Mouse (Mus musculus) hindbrain, embryonic 10.5 days (tissue): Measurements from ENCODE around the gene Arhgef3. TPM values are rescaled to one million over a fixed set of nuclear protein-coding genes. Genes with fewer than 3 reads are reported as not detected.

ENCODE experiments used
- DNase-seq: peaks from one replicate; pipeline ENCODE4 v3.0.0-alpha.2; 2017; ENCODE audit warnings: low spot score
- H3K27ac ChIP-seq: fragments of 300-500 bp; sonication (generic); 2 replicates; pipeline ENCODE4 v1.5.1; 2016; ENCODE audit warnings: mild to moderate bottlenecking, moderate library complexity
- H3K27me3 ChIP-seq: fragments of 300-500 bp; sonication (generic); 2 replicates; pipeline ENCODE4 v1.6.1; 2016; ENCODE audit warnings: mild to moderate bottlenecking; ENCODE audit not compliant: poor library complexity, insufficient read depth, severe bottlenecking
- H3K36me3 ChIP-seq: fragments of 300-500 bp; sonication (generic); 2 replicates; pipeline ENCODE4 v1.6.1; 2016; ENCODE audit warnings: mild to moderate bottlenecking, moderate library complexity
- H3K4me1 ChIP-seq: fragments of 300-500 bp; sonication (generic); replicated peaks from 2 replicates; pipeline ENCODE4 v1.6.1; 2016; ENCODE audit warnings: mild to moderate bottlenecking
- H3K4me3 ChIP-seq: fragments of 300-500 bp; sonication (generic); 2 replicates; pipeline ENCODE4 v1.5.1; 2016; ENCODE audit warnings: mild to moderate bottlenecking, moderate library complexity
- H3K9me3 ChIP-seq: fragments of 300-500 bp; sonication (generic); 2 replicates; pipeline ENCODE4 v1.6.1; 2016; ENCODE audit warnings: mild to moderate bottlenecking, moderate library complexity
- WGBS: fragments of 180-500 bp; shearing (Covaris S2); methylation state at CpG from one replicate; pipeline ENCODE4 v1.1.7; 2016; 5-methylcytosine and 5-hydroxymethylcytosine counted together
- polyA plus RNA-seq: library from polyadenylated mRNA; unstranded; fragments of >200 nt; fragmentation: Nextera tagmentation; extraction: Ambion mirVana; gene quantifications from 2 replicates; pipeline ENCODE4 v1.2.1, GENCODE M21; 2016

Gene Arhgef3
- polyA plus RNA-seq, 1 experiment from 2014 or later = 3.6 TPM

DNA sequence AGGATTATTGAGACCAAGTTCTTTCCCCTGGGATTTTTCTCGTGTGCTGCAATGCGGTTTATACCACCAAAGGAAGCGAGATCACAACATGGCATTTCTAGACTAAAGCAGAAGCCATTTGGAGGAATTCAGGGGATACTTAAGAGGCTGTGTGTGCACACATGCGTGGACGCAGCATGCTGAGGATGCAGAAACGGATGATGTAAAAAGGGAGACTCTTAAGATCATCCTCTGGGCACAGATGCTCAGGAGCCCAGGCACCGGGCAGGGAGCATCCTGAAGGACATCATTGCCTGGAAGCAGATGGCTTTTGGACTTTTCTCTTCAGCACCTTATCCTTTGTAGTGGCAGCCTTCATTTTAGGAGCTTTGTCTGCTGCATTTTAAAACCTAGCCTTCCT, 246.2 kb downstream of the Arhgef3 start:
- WGBS = 77% methylated on average over 7 of the region's 7 CpGs
- Histone ChIP-seq H3K9me3 (no peaks in the 10 kb centered on the region), H3K4me1 (peaks cover 16% of the 10 kb centered on the region), H3K27me3 (no peaks in the 10 kb centered on the region), H3K36me3 (no peaks in the 10 kb centered on the region), H3K27ac (no peak overlapping the region), H3K4me3 (no peak overlapping the region)
- DNase-seq = no peak

DNA sequence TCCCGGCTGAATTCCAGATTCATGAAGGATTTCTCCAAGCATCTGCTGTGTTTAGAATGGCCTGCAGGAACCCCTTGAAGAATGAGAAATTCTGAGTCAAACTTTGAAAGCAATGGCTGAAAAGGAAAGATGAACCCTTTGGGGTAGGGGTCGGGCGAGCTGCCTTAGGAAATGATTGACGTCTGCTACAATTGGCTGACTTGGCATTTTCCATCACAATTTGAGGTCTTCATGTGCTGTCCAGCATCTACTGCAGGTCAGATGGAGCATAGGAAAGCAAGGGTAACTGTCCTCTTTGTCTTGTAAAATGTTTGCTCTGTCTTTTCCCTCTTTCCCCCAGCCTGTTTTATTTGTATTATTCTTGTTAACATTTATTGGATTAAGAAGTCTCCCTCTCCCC, 246.8 kb downstream of the Arhgef3 start:
- Histone ChIP-seq H3K4me1 (peaks cover 16% of the 10 kb centered on the region), H3K9me3 (no peaks in the 10 kb centered on the region)
- 49% methylated on average over 4 of the region's 4 CpGs for WGBS

DNA sequence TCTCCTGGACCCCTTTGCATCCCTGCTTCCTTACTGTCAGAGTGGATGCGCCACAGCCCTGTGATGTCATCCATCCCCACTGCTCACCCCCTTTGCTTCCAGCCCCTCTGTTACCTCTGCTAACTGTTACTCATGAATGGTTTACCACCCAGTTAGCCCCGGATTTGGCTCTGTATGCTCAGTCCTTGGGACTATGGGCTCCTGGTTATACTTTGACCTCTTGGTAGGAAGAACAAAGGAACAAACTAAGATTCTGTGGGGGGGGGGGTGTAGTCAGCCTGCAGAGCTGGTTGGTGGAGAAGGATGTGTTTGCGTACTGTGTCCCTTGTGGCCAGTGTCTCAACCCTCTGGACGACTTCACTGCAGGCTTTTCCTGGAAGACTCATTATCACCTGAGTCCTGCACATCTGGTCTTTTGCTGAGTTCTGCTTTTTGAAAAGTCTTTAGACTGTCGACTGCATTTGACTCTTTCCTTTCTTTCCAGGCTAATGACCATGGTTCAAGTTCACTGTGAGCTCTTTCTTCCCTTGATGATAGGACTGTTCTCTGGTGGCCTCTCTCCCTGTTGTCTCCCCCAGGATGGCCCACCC, 250.1 kb downstream of the Arhgef3 start:
- no peak for DNase-seq
- H3K9me3 ChIP-seq = no peaks in the 10 kb centered on the region
- WGBS = 84% methylated on average over 5 of the region's 5 CpGs

More for the DNA sequence above, 246.8 kb downstream of the Arhgef3 start:
- Histone ChIP-seq H3K36me3 (no peaks in the 10 kb centered on the region), H3K27me3 (no peaks in the 10 kb centered on the region), H3K4me3 (no peak overlapping the region), H3K27ac (no peak overlapping the region)
- no peak for DNase-seq

DNA sequence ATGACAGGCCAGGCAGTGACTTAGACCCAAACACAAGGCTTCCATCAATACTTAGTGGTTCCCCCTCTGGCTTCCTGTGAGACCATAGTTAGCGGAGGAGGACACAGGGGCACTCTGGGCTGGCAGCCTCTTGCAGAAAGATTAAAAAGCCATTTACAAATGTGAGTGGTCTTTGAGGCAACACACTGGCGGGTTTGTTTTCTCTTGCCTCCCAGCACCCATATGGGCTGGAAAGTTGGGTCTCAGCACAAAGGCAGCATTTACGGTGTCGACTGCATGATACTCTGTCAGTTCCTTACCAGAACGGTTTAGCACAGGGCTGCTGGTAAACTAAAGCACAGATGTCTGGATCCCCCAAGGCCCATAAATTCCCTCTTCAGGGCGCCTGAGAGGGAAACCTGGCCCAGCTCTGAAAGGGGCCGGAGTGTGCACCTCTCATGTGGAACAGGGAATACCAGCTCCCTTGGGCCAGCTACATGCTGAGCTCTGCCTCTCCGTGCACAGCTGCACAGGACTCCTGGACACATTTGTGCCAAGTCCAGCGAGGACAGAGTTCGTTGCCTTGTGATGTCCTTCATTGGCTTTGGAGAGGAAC, 252.5 kb downstream of the Arhgef3 start:
- H3K36me3 ChIP-seq = no peaks in the 10 kb centered on the region
- peaks cover 12% of the 10 kb centered on the region; the same call in 1 of the 2 replicates for H3K4me1 ChIP-seq
- DNase-seq = peak; percentile 15
- 66% methylated on average over 10 of the region's 10 CpGs for WGBS
- H3K27ac ChIP-seq = peak overlapping the region; percentile 54
- H3K27me3 ChIP-seq = no peaks in the 10 kb centered on the region
- H3K9me3 ChIP-seq = no peaks in the 10 kb centered on the region
- no peak overlapping the region for H3K4me3 ChIP-seq

More for the DNA sequence above, 250.1 kb downstream of the Arhgef3 start:
- Histone ChIP-seq H3K4me3 (no peak overlapping the region), H3K36me3 (no peaks in the 10 kb centered on the region), H3K4me1 (peaks cover 28% of the 10 kb centered on the region), H3K27me3 (no peaks in the 10 kb centered on the region), H3K27ac (no peak overlapping the region)

DNA sequence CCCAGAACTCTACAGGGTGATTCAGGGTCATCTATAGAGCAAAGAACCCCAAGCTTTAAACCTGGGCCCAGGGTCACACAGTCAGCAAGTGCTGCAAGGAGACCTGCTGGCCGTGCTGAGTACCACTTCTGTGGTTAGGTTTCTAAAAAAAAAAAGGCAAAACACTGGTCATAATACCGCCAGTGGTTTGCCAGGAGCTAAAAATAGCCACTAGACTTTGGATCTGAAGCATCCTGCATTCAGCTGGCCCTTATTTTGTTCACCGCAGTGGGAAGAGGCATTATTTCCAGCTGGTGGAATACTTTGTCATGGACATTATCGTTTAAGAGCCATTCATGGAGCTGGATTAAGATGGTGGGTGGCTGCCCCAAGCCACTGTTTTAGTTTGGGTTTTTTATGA, 253.9 kb downstream of the Arhgef3 start:
- DNase-seq = no peak
- no peak overlapping the region for H3K27ac ChIP-seq
- no peak overlapping the region for H3K4me3 ChIP-seq
- H3K27me3 ChIP-seq = no peaks in the 10 kb centered on the region
- H3K9me3 ChIP-seq = no peaks in the 10 kb centered on the region
- H3K4me1 ChIP-seq = peaks cover 12% of the 10 kb centered on the region; the same call in 1 of the 2 replicates
- H3K36me3 ChIP-seq = no peaks in the 10 kb centered on the region
- 69% methylated on average over 4 of the region's 4 CpGs for WGBS

DNA sequence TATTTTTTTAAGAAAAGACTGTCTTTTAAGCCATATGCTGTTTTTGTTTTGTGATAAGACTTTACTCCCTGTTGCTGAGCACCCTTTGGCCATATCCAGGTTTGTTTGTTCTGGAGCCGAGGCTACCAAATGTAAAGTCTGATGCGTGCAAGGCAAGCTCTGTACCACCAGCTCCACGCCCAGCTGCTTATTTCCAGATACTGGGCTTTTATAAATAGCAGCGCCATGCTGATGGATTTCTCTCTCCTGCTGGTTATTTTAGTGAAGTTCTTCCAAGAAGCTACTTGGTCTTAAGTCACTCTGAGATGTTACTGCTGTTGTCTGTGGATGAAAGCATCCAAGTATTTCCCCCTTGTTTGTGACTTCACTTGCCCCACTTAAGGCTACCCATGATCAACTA, 254.8 kb downstream of the Arhgef3 start:
- no peaks in the 10 kb centered on the region for H3K27me3 ChIP-seq
- WGBS = 88% methylated on average over 4 of the region's 4 CpGs
- no peak for DNase-seq
- peaks cover 12% of the 10 kb centered on the region; the same call in 1 of the 2 replicates for H3K4me1 ChIP-seq
- no peaks in the 10 kb centered on the region for H3K9me3 ChIP-seq
- no peaks in the 10 kb centered on the region for H3K36me3 ChIP-seq
- no peak overlapping the region for H3K27ac ChIP-seq
- H3K4me3 ChIP-seq = no peak overlapping the region

DNA sequence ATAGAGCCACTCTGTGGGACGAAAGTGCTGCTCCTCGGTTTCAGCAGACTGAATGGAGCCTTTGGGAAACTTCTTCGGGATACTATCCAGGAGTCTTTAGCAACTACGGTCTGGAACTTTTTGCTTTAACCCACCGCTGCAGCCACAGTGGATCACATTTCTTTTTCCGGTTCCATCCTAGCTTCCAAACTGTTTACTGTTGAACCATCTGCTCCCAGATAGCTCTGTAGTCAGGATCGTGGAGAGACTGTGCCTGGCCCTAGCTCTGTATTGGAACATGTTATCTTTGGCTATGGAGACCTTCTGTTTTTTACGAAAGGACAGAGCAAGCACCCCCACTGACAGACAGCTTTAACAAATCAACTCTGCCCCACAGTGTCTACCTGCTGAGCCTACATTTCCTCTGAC, 257.0 kb downstream of the Arhgef3 start:
- DNase-seq = no peak
- Histone ChIP-seq H3K36me3 (no peaks in the 10 kb centered on the region), H3K9me3 (no peaks in the 10 kb centered on the region), H3K27me3 (no peaks in the 10 kb centered on the region), H3K27ac (no peak overlapping the region), H3K4me1 (peaks cover 16% of the 10 kb centered on the region; the same call in 1 of the 2 replicates), H3K4me3 (no peak overlapping the region)
- 70% methylated on average over 8 of the region's 8 CpGs for WGBS

DNA sequence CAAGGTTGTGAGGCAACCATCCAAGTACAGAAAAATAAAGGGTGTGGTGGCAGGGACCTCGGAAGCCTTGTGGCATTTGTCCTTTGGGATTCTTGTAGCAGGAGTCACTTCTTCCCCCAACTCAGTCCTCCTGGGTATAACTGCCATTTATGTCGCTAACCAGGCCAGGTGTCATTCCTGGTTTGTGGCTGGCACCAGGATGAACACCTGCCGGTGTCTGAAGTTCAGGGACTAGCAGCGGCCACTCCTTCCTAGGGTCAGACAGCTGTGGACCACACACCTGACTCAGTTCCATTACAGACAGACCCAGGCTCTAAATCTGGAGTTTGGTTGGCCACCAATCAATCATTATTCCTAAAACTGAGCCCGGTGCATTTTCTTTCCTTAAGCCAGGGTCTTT, 258.8 kb downstream of the Arhgef3 start:
- 0 out of 2 replicates have a peak, but pooled peaks cover 8% of the 10 kb centered on the region for H3K4me1 ChIP-seq
- no peak overlapping the region for H3K4me3 ChIP-seq
- DNase-seq = no peak
- no peaks in the 10 kb centered on the region for H3K9me3 ChIP-seq
- H3K27ac ChIP-seq = no peak overlapping the region
- no peaks in the 10 kb centered on the region for H3K27me3 ChIP-seq
- 95% methylated on average over 5 of the region's 5 CpGs for WGBS
- H3K36me3 ChIP-seq = no peaks in the 10 kb centered on the region

DNA sequence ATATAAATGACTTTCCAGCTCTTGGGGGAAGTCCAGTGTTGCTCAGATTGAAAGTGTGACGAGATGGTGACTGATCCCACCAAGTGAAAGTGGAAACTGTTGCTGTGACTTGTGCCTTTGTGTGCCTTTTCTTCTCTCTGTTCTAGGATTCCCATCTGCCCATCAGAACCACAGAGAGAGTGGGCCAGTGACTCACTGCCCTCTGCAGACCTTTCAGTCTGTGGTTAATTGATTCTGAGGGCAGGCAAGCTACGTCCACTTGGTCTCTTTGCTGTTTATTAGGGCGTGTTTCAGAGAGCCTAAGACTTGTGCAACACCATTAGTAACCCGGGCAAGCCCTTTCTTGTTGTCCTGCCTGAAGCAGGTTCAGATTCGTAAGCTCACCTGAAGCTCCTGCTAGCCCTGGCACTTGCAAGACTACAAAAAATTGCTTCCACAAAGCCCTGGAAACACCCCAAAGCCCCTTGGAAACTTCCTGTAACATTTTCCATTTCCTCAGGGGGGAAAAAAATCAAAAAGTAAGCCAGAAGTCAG, 261.5 kb downstream of the Arhgef3 start:
- no peaks in the 10 kb centered on the region for H3K36me3 ChIP-seq
- no peaks in the 10 kb centered on the region for H3K27me3 ChIP-seq
- DNase-seq = no peak
- H3K9me3 ChIP-seq = no peaks in the 10 kb centered on the region
- no peak overlapping the region for H3K4me3 ChIP-seq
- H3K27ac ChIP-seq = no peak overlapping the region
- WGBS = 63% methylated on average over 5 of the region's 5 CpGs
- 0 out of 2 replicates have a peak, but pooled peaks cover 4% of the 10 kb centered on the region for H3K4me1 ChIP-seq

DNA sequence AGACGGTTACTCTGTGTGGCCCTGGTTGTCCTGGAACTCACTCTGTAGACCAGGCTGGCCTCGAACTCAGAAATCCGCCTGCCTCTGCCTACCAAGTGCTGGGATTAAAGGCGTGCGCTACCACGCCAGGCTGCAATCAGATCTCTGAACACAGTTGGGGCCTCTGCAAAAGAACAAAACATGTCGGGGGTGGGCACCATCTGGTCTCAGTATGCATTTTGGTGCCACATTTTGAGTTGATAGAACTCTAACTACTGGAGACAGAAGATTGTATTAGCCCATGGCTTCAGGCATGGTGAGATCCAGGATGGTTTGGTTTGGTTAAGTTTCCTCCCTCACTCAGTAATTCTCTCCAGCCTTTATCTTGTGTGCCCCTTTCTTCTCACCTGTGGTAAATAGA, 264.0 kb downstream of the Arhgef3 start:
- WGBS = 91% methylated on average over 7 of the region's 7 CpGs
- Histone ChIP-seq H3K4me1 (0 out of 2 replicates have a peak, but pooled peaks cover 4% of the 10 kb centered on the region), H3K27me3 (no peaks in the 10 kb centered on the region), H3K9me3 (no peaks in the 10 kb centered on the region), H3K27ac (no peak overlapping the region), H3K36me3 (no peaks in the 10 kb centered on the region), H3K4me3 (no peak overlapping the region)
- DNase-seq = no peak

DNA sequence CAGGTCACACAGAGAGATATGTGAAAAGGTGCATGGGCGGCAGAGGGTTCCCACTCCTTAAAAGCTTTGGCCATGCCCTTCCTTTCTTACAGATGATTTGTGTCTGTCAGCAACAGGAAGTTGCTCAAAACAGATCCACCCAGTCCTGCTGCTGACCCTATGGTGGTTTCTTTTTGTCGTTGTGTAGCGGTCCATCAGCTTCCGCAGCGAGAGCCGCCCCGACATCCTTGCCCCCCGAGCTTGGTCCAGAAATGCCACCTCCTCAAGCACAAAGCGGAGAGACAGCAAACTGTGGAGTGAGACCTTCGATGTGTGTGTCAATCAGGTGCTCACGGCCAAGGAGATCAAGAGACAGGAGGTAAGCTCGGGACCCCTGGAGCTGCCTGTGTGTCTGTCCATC, 264.7 kb downstream of the Arhgef3 start:
- 0 out of 2 replicates have a peak, but pooled peaks cover 4% of the 10 kb centered on the region for H3K4me1 ChIP-seq
- 86% methylated on average over 12 of the region's 12 CpGs for WGBS

DNA sequence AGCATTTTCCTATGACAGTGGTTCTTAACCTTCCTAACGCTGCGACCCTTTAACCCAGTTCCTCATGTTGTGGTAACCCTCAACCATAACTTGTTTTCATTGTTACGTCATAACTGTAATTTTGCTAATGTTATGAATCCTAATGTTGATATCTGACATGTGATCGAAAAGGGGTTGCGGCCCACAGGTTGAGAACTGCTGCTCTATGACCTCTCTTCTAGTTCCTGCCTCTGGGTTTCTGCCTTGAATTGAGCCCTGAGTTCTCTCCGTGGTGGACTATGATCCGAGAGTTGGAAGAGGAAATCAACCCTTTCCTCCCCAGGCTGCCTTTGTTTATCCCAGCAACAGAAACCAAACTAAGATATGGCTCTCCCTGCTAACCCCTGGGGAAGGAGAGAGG, 266.8 kb downstream of the Arhgef3 start:
- Histone ChIP-seq H3K27me3 (no peaks in the 10 kb centered on the region), H3K4me3 (no peak overlapping the region), H3K9me3 (no peaks in the 10 kb centered on the region), H3K4me1 (no peaks in the 10 kb centered on the region), H3K27ac (no peak overlapping the region), H3K36me3 (no peaks in the 10 kb centered on the region)
- DNase-seq = no peak
- 82% methylated on average over 7 of the region's 7 CpGs for WGBS

More for the DNA sequence above, 264.7 kb downstream of the Arhgef3 start:
- Histone ChIP-seq H3K27ac (no peak overlapping the region), H3K36me3 (no peaks in the 10 kb centered on the region), H3K27me3 (no peaks in the 10 kb centered on the region), H3K4me3 (no peak overlapping the region), H3K9me3 (no peaks in the 10 kb centered on the region)
- no peak for DNase-seq

DNA sequence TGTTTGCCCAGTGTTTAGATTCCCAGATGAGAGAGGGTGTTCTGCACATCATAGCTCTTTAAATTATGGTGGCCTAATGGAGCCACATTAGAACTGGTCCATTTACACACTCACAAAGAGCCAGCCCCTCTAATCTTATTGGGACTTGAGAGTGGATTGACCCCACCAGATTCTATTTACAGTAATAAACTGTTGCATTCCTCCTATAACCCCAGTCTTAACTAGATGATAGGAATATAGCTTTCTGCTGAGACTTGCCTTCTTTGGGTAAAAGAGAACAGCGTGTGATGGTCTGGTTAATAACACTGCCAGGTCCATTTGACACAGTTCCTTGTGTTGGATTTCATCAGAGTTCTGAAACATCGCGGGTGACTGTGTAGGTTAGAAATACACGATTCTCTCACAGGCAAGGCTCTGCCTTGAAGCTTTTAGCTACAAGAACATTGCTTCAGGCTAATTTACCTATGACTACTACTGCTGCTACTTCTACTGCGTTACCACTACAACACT, 268.7 kb downstream of the Arhgef3 start:
- H3K4me3 ChIP-seq = no peak overlapping the region
- no peaks in the 10 kb centered on the region for H3K27me3 ChIP-seq
- H3K4me1 ChIP-seq = no peaks in the 10 kb centered on the region
- no peak overlapping the region for H3K27ac ChIP-seq
- H3K9me3 ChIP-seq = no peaks in the 10 kb centered on the region
- DNase-seq = no peak
- H3K36me3 ChIP-seq = no peaks in the 10 kb centered on the region
- 93% methylated on average over 5 of the region's 5 CpGs for WGBS
